Mouse (Mus musculus) liver, embryonic 11.5 days (tissue): ENCODE measurements around the gene Wdfy1. TPM values are rescaled to one million over a fixed set of nuclear protein-coding genes. Genes with fewer than 3 reads are reported as not detected.

Experiments used
- ATAC-seq: fragments of 200-750 bp; cut with Nextera tagmentation; replicated peaks from 2 replicates; pipeline ENCODE4 v1.8.0; 2017; ENCODE audit warnings: moderate number of reproducible peaks, mild to moderate bottlenecking, moderate TSS enrichment, moderate library complexity; ENCODE audit not compliant: low FRiP score
- DNase-seq: peaks from one replicate; pipeline ENCODE4 v3.0.0-alpha.2; 2017; ENCODE audit warnings: low spot score
- H3K27ac ChIP-seq: fragments of 300-500 bp; sonication (generic); 2 replicates; pipeline ENCODE4 v1.5.1; 2014; ENCODE audit warnings: mild to moderate bottlenecking, low read depth, low read length, control low read depth
- H3K27me3 ChIP-seq: fragments of 300-500 bp; sonication (generic); replicated peaks from 2 replicates; pipeline ENCODE4 v1.6.1; 2014; ENCODE audit warnings: low read length, mixed read lengths; ENCODE audit not compliant: control insufficient read depth, insufficient read depth
- H3K36me3 ChIP-seq: fragments of 300-500 bp; sonication (generic); 2 replicates; pipeline ENCODE4 v1.6.1; 2014; ENCODE audit warnings: mild to moderate bottlenecking, low read length, moderate library complexity, mixed read lengths; ENCODE audit not compliant: control insufficient read depth, insufficient read depth
- H3K4me1 ChIP-seq: fragments of 300-500 bp; sonication (generic); replicated peaks from 2 replicates; pipeline ENCODE4 v1.6.1; 2014; ENCODE audit warnings: low read length, mixed read lengths; ENCODE audit not compliant: control insufficient read depth, insufficient read depth
- H3K4me2 ChIP-seq: fragments of 300-500 bp; sonication (generic); 2 replicates; pipeline ENCODE4 v1.6.1; 2014; ENCODE audit warnings: mild to moderate bottlenecking, control low read depth, moderate library complexity
- H3K4me3 ChIP-seq: fragments of 300-500 bp; sonication (generic); 2 replicates; pipeline ENCODE4 v1.5.1; 2014; ENCODE audit warnings: low read depth, low read length, control low read depth
- H3K9ac ChIP-seq: fragments of 300-500 bp; sonication (generic); 2 replicates; pipeline ENCODE4 v1.6.1; 2014; ENCODE audit warnings: low read depth, low read length, control low read depth
- H3K9me3 ChIP-seq: fragments of 300-500 bp; sonication (generic); 2 replicates; pipeline ENCODE4 v1.6.1; 2016; ENCODE audit warnings: low read length, inconsistent platforms, mixed read lengths; ENCODE audit not compliant: control insufficient read depth
- WGBS: fragments of 180-500 bp; shearing (Covaris S2); extraction: QIAGEN DNeasy Blood & Tissue Kit; methylation state at CpG from one replicate; pipeline ENCODE4 v1.1.7; 2014; 5-methylcytosine and 5-hydroxymethylcytosine counted together
- polyA plus RNA-seq: library from polyadenylated mRNA; unstranded; fragments of >200 nt; fragmentation: Nextera tagmentation; extraction: Ambion mirVana; gene quantifications from 2 replicates; pipeline ENCODE4 v1.2.1, GENCODE M21; 2014

The Wdfy1 gene
- polyA plus RNA-seq, 1 experiment from 2014 or later: 28.2 TPM

DNA sequence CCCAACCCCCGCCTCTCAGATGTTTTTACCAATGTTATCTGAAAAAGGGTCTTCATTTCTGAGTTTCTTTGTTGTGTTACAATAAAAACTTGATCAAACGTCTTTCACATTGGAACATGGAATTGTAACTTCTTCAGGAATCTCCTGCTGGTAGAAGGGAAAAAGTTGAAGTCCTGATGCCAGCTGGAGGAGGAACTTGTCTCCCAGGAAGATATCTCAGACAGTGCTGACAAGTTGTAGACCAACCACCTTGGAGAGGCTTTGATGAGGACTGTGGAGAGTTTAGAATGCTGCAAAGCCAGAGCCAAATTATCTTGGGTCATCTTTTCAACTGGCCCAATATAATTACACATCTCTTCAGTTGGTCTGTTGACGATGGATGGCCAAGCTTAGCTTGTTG lies 83.5 kb downstream of the Wdfy1 start:
- no peaks in the 10 kb centered on the region for H3K27me3 ChIP-seq

DNA sequence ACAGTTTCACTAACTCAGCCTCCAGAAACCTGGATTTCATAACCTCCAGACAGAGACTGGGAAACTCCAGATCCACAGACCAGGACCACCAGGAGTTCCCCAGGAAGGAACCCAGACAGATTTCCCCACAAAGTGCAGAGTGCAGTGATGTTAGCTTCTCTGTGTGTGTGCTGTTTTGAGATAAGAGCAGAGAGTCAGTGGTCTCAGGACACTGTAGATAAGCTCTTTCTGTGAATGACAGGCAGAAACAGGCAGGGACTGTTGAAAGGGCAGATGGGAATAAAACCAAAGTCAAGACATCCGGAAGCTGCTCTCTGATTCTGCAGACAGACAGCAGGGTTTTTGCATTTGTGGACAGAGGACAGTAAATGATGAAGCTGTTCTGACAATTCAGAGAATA lies 88.7 kb downstream of the Wdfy1 start:
- H3K9ac ChIP-seq: no peak overlapping the region
- H3K4me2 ChIP-seq: no peak overlapping the region
- H3K27me3 ChIP-seq: no peaks in the 10 kb centered on the region
- no peaks in the 10 kb centered on the region; the same call in 1 of the 2 replicates for H3K4me1 ChIP-seq
- DNase-seq (no peak), ATAC-seq (peak; percentile 49; the same call in 1 of the 2 replicates)
- no peaks in the 10 kb centered on the region for H3K36me3 ChIP-seq
- 18% methylated on average over 1 of the region's 1 CpGs for WGBS
- H3K9me3 ChIP-seq: 0 out of 2 replicates have a peak, but pooled peaks cover 3% of the 10 kb centered on the region
- H3K4me3 ChIP-seq: no peak overlapping the region
- H3K27ac ChIP-seq: no peak overlapping the region

More for the DNA sequence above, 83.5 kb downstream of the Wdfy1 start:
- 81% methylated on average over 3 of the region's 3 CpGs for WGBS
- Histone ChIP-seq H3K4me3 (no peak overlapping the region), H3K9me3 (0 out of 2 replicates have a peak, but pooled peaks cover 3% of the 10 kb centered on the region), H3K27ac (no peak overlapping the region), H3K9ac (no peak overlapping the region), H3K4me2 (no peak overlapping the region), H3K36me3 (no peaks in the 10 kb centered on the region), H3K4me1 (no peaks in the 10 kb centered on the region)
- DNase-seq (no peak), ATAC-seq (no peak)

DNA sequence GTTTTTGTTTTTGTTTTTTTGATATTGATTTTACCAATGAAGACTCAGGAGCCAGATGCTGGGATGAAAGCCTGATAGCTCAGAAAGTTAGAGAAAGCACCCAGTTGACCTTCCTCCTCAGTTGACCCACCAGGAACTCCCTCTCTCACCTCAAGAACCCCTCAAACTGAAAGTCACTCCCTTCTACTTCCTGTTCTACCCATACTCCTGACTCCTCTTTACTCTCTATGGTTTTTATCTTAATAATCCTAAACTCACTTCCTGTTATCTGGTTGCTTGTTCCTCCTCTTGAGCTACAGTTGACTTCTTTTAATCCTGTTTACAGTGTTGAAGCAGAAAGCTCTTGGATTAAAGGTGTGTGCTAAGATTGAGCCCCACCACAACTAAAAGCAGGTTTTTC lies 91.9 kb downstream of the Wdfy1 start:
- DNase-seq: no peak
- no peak overlapping the region for H3K9ac ChIP-seq
- H3K4me3 ChIP-seq: no peak overlapping the region
- no peak for ATAC-seq
- no peaks in the 10 kb centered on the region; the same call in 1 of the 2 replicates for H3K4me1 ChIP-seq
- no peak overlapping the region for H3K27ac ChIP-seq
- H3K36me3 ChIP-seq: no peaks in the 10 kb centered on the region
- H3K9me3 ChIP-seq: 0 out of 2 replicates have a peak, but pooled peaks cover 3% of the 10 kb centered on the region
- H3K27me3 ChIP-seq: no peaks in the 10 kb centered on the region
- H3K4me2 ChIP-seq: no peak overlapping the region

DNA sequence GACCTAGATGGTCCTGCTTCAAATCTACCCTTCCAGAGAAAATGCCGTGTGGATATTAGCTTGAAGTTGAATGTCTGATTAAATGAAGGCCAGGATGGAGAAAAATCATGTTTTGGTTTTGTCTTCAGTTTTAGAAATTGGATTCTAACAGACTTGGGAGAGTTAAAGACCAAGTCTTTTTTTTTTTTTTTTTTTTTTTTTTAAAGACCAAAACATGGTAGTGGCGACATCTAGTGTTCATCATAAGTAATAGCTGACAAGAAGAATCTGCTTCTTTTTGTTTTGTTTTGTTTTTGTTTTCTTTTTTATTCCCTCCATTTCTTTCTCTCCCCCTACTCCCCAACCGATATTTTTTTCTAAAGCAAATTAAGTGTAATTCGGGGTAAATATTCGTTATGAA lies 93.0 kb downstream of the Wdfy1 start:
- no peaks in the 10 kb centered on the region for H3K27me3 ChIP-seq
- ATAC-seq (no peak), DNase-seq (no peak)
- H3K4me2 ChIP-seq: no peak overlapping the region
- H3K36me3 ChIP-seq: no peaks in the 10 kb centered on the region
- H3K4me1 ChIP-seq: no peaks in the 10 kb centered on the region; the same call in 1 of the 2 replicates
- H3K27ac ChIP-seq: no peak overlapping the region
- WGBS: 8% methylated on average over 5 of the region's 5 CpGs
- 0 out of 2 replicates have a peak, but pooled peaks cover under 1% of the 10 kb centered on the region for H3K9me3 ChIP-seq
- no peak overlapping the region for H3K4me3 ChIP-seq
- H3K9ac ChIP-seq: no peak overlapping the region

DNA sequence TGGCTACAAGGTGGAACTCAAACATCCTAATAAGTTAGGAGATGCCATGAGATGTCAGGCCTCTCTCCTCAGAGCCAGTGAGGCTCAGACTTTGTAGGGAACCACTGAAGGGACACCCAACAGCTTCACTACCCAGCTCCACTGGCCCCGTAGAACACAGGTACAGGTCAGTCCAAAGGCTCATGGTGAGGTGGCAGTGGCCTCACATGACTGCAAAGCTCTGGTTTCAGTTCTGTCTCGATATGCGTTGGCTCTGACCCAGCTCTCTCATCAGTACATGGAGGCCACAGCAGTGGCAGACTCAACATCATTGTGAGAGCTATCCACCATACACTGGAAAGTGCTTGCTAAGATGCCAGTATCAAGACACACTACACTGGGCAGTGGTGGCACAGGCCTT lies 95.2 kb downstream of the Wdfy1 start:
- H3K27ac ChIP-seq: no peak overlapping the region
- H3K4me1 ChIP-seq: no peaks in the 10 kb centered on the region
- ATAC-seq: no peak
- H3K4me2 ChIP-seq: no peak overlapping the region
- no peaks in the 10 kb centered on the region for H3K36me3 ChIP-seq
- H3K9me3 ChIP-seq: no peaks in the 10 kb centered on the region
- 85% methylated on average over 3 of the region's 3 CpGs for WGBS
- no peaks in the 10 kb centered on the region for H3K27me3 ChIP-seq
- H3K4me3 ChIP-seq: no peak overlapping the region
- DNase-seq: no peak
- no peak overlapping the region for H3K9ac ChIP-seq

DNA sequence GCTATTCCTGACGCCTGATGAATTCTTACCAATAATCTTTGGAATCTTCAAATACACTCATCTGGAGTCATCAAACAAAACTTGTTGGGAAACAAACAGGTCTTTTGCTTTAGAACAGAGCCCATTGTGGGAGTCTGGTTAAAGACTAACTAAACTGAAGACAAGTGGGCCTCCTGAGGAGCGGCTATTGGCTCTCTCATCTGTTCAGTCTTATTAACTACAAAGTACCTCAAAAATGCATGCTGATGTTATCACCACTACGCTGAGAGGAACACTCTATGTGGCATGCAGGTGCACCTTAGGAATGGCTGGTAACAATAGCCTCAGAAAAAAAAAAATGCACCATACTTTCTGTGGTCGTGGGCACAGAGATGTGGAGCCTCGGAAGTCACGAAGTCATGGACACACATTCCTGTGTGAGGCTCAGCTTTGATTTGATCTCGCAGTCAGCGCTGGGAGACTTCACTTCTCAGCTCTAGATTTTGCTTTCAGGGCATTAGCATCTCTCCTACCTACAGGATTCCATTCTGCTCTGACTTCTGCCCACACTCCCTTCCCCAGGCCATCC lies 97.7 kb downstream of the Wdfy1 start:
- Histone ChIP-seq H3K4me3 (no peak overlapping the region), H3K9ac (no peak overlapping the region), H3K36me3 (no peaks in the 10 kb centered on the region), H3K27me3 (peaks cover 2% of the 10 kb centered on the region; the same call in 1 of the 2 replicates), H3K9me3 (no peaks in the 10 kb centered on the region), H3K27ac (no peak overlapping the region), H3K4me2 (no peak overlapping the region), H3K4me1 (no peaks in the 10 kb centered on the region)
- ATAC-seq: no peak
- DNase-seq: no peak
- WGBS: 70% methylated on average over 8 of the region's 8 CpGs

DNA sequence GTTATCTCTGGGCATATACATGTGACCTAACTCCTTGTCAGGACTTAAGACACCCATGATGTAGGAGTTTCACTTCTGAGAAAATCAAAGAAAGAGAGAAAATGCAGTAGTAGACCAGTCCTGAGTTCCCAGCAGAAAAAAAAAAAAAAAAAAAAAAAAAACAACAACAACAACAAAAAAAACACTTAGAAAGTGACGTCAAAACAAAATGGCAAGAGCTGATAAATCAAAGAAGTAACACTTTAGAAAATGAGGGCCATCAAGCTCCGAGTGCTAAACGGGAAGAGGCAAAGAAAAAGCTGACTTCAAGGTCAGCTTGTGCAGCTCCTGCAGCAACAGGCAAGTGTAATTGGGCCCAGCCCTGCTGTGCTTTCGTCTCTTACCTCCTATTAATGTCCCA lies 100.2 kb downstream of the Wdfy1 start:
- no peak overlapping the region for H3K4me2 ChIP-seq
- H3K9me3 ChIP-seq: no peaks in the 10 kb centered on the region
- 73% methylated on average over 4 of the region's 4 CpGs for WGBS
- H3K4me1 ChIP-seq: no peaks in the 10 kb centered on the region
- DNase-seq: no peak
- H3K27me3 ChIP-seq: peaks cover 8% of the 10 kb centered on the region; the same call in 1 of the 2 replicates
- no peaks in the 10 kb centered on the region for H3K36me3 ChIP-seq
- no peak overlapping the region for H3K9ac ChIP-seq
- no peak overlapping the region for H3K4me3 ChIP-seq
- no peak for ATAC-seq
- H3K27ac ChIP-seq: no peak overlapping the region

DNA sequence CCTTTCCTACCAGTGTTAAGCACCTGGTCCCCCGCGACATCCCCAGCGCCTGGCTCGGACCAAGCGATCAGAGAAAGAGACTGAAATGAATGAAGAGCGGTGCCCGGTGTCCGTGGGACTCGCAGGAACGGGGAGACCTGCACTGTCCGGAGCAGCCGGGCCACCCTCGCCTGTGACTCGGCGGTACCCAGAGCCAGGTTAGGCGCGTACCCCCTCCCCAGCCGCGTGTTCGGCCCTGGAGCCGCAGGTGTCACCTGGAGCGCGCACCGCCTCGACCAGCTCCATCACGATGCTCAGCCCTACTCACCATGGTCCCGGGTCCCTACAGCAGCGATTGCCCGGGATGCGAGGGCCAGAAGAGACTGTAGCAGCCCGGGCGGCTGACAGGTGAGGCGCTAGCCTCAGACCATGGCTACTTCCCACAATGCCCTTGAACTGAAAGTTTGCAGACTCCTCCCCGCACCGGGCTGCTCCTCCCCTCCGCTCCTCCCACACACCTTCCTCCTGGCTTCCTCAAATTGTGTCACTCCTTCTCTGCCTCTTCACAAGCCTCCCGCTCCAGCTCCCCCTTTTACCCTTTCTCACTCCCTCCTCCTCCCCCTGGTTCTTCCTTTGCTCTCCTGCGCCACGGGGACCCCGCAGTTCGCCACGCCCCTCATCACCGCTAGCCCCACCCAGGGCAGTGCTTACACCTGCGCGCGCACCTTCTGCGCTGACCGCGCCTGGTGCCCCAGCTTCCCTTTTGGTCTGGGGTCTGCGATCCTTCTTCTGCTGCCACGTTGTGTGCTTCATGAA lies 104.2 kb downstream of the Wdfy1 start, which contains the start of gene Ap1s3:
Gene Ap1s3 (minus strand): TSS at position 430 of the 795 bp plus-strand sequence.
- peak within 1 kb of the TSS; percentile 70 for H3K9ac ChIP-seq
- under 1% methylated on average over 51 of the region's 51 CpGs for WGBS

More for the DNA sequence above, 104.2 kb downstream of the Wdfy1 start, which contains the start of gene Ap1s3:
- H3K27me3 ChIP-seq: peaks cover 8% of the 10 kb centered on the region; the same call in 1 of the 2 replicates
- H3K36me3 ChIP-seq: no peaks in the 10 kb centered on the region
- no peaks in the 10 kb centered on the region for H3K9me3 ChIP-seq
- DNase-seq (peak; percentile 78), ATAC-seq (peak; percentile 92)
- peak within 1 kb of the TSS; percentile 93 for H3K4me2 ChIP-seq
- H3K4me1 ChIP-seq: 0 out of 2 replicates have a peak, but pooled peaks cover 3% of the 10 kb centered on the region
- H3K4me3 ChIP-seq: peak within 1 kb of the TSS; percentile 82
- H3K27ac ChIP-seq: peak within 1 kb of the TSS; percentile 19; the same call in 1 of the 2 replicates
